Mouse (Mus musculus) liver, adult 2 months (tissue): ENCODE measurements around the gene Dhx8.

ENCODE experiments used
- CTCF ChIP-seq: fragments of 200-500 bp; IDR thresholded peaks from 2 replicates; pipeline ENCODE4 v1.5.1; 2011; ENCODE audit warnings: low read depth, low read length, control low read depth
- POLR2A ChIP-seq: fragments of 200-500 bp; IDR thresholded peaks from 2 replicates; pipeline ENCODE4 v1.6.1; 2011; ENCODE audit warnings: low read length, control low read depth; ENCODE audit not compliant: insufficient read depth; ENCODE audit errors: extremely low read depth

- TF ChIP-seq CTCF (no peak), POLR2A (no peak)
Observed at GRCm38 (mm10) chr11:101785143-101785851, 52.6 kb downstream of the Dhx8 start, which contains the start of gene Etv4.
